Mouse (Mus musculus) embryonic stem cell, embryonic (primary cell): Measurements from ENCODE around the gene Lag3.

Experiments
- CTCF ChIA-PET, 4 experiments: fragments of 300-600 bp in 2 of 4; fragments of 350-600 bp in 2 of 4; sonication (Branson Sonifier 250); formaldehyde crosslinking; loops; one replicate each; lab custom pipeline; 2022; ENCODE audit warnings: inconsistent platforms in 2 of 4; lab: Charles Lee
- POLR2A ChIA-PET, 4 experiments: fragments of 300-600 bp in 2 of 4; fragments of 350-600 bp in 2 of 4; sonication (Branson Sonifier 250); formaldehyde crosslinking; loops; one replicate each; lab custom pipeline; 2022; ENCODE audit warnings: antibody characterized with exemption in 4 of 4, inconsistent platforms in 1 of 4; lab: Charles Lee

The Lag3 gene

DNA sequence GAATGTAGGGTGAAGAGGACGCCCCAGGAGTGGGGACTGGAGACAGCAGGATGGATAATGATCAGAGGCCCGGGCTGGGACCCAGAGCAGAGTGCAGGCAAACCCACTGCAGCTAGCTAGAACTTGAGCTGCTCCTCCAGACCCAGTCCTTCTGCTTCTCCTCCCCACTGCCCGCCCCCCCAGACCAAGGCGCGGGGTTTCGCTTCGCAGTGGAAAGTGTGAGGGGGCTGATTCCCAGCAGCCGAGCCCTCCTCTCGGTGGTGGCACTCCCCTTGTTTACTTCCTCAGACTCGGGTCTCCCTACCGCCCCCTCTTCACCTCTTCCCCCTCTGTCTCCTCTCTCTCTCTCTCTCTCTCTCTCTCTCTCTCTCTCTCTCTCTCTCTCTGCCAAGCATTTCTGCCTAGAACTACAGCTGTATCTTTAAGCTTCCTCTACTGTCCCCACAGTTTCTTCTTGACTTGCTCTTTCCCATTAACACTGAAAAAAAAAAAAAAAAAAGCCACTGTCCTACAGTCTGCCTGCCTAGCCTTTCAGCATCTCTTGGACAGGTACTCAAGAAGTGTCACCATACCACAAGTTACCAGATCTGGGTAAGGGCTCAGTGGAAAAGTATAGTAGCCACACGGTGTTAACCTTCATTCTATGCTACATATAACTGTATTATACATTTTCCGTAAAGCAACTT lies at the start of gene Lag3:
TSS of gene Lag3 (minus strand) at position 173 of the 686 bp plus-strand sequence.
- ChIA-PET CTCF (interaction anchor here in 3 of 4 experiments (0.6 to 2.3 kb wide), 5 partner anchors 8 to 738 kb away, joined by 3 to 18 read pairs (median 4); partner anchors contain the start of gene Mlf2 (in 2 of the 3)), POLR2A (interaction anchor here in 2 of 4 experiments (0.6 to 21.9 kb wide), 13 partner anchors 9 to 280 kb away, joined by 3 to 455 read pairs (median 4); partner anchors contain the start of genes Mlf2 (in 2 of the 2), Mrpl51 (in 1 of the 2), Ncapd2 (in 1 of the 2) and Pianp (in 1 of the 2))

DNA sequence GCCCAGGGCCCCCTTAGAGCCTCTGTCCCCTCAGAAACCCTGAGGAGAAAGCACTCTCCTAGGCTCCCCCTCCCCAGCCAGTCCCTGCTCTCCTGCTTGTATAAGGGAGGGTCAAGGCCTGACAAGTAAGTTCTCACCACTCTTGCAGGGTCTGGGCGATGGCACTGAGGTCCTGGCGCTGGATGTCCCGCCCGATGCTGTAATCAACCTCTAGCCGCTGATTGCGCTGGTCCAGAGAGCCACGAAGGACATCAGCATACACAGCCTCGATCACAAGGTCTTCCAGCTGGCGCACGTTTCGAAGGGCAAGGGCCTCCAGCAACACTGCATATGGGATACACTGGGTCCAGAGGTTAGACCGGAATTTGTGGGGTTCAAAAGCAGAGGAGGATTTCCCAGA lies 49.5 kb upstream of the Lag3 start:
- CTCF ChIA-PET: interaction anchor here in 2 of 4 experiments (0.6 to 1.3 kb wide), 5 partner anchors 31 to 299 kb away, joined by 3 to 7 read pairs (median 3); partner anchors contain the start of genes Lpcat3 (in 1 of the 2) and Mlf2 (in 1 of the 2)

DNA sequence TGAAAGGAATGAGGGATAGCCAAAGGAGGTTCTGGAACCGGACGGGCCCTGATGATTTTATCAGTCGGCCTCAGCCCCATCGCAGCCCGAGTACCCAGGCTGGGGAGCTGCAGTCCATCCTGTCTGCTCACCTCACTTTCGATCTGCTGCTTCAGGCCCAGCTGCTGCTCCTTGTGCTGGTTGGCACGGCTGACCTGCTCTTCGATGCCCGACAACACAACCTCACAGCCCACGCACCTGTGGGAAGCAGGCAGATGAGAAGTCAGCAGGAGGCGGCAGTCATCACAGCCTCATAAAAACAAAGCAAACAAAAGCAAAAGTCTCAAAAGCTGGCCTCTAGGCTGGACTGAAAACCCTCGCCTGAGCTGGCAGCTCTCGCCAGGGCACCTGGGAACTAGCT lies 48.5 kb upstream of the Lag3 start:
- ChIA-PET POLR2A (interaction anchor here in 3 of 4 experiments (0.6 to 17.5 kb wide), 28 partner anchors 9 to 459 kb away, joined by 3 to 359 read pairs (median 3); partner anchors contain the start of genes Grcc10 (in 2 of the 3), Mlf2 (in 2 of the 3), Cdca3 (in 1 of the 3) and Pianp (in 1 of the 3)), CTCF (interaction anchor here in 1 of 4 experiments (0.7 to 1.3 kb wide), 3 partner anchors 35 to 297 kb away, joined by 3 read pairs; partner anchors contain the start of gene Lpcat3)

More for the DNA sequence above, 49.5 kb upstream of the Lag3 start:
- POLR2A ChIA-PET: interaction anchor here in 2 of 4 experiments (0.5 to 17.5 kb wide), 14 partner anchors 15 to 244 kb away, joined by 3 to 359 read pairs (median 4); partner anchors contain the start of genes Mlf2 (in 2 of the 2), Cdca3 (in 1 of the 2), Pianp (in 1 of the 2) and Usp5 (in 1 of the 2)

DNA sequence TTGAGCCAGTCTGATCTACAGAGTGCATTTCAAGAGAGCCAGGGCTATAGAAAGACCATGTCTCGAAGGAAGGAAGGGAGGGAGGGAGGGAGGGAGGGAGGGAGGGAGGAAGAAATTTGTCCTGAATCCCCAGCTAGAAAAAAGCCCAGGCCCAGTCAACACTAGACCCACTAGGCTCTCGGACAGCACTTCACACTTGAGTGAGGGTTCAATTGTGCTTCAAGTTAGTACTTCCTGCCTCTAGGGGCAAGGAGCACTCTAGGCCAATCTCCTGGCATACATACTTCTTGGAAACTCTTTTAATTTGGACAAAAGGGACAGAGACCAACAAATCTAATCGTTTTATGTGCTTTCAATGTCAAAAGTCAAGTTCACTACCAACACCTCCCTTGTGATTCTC lies 46.6 kb upstream of the Lag3 start:
- ChIA-PET CTCF (interaction anchor here in 2 of 4 experiments (0.6 kb wide), 2 partner anchors 21 to 1164 kb away, joined by 3 read pairs; no protein-coding TSS in a partner anchor), POLR2A (interaction anchor here in 3 of 4 experiments (0.7 to 17.5 kb wide), 14 partner anchors 8 to 91 kb away, joined by 3 to 359 read pairs (median 4); partner anchors contain the start of genes Mlf2 (in 3 of the 3), Acrbp (in 1 of the 3) and Cops7a (in 1 of the 3))

DNA sequence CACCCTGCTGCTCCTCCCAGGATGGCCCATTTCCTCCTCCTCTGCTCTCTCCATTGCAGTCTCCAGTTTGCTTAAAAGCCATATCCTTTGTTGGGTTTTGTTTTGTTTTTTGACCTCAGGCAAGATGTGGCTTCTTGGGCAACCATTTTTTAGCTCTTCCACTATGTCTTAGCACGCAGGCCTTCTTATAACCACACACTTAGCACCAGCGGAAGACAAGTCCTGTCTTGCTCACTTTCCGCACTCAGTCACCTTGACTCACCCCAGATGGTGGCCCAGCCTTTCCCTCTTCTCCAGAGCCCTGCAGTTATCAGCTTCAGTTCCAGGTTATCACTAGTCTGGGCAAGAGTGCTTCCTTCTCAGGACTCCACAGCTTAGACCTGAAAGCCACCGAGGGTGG lies 43.7 kb upstream of the Lag3 start:
- ChIA-PET POLR2A (interaction anchor here (0.6 to 17.5 kb wide), 44 partner anchors 7 to 214 kb away, joined by 3 to 359 read pairs (median 6); partner anchors contain the start of genes Cops7a (in 3 of the 4), Mlf2 (in 3 of the 4), Grcc10 (in 2 of the 4) and Zfp384 (in 2 of the 4)), CTCF (interaction anchor here in 2 of 4 experiments (0.6 to 1.4 kb wide), 4 partner anchors 10 to 51 kb away, joined by 3 to 6 read pairs (median 4); partner anchors contain the start of genes Cops7a (in 1 of the 2) and Mlf2 (in 1 of the 2))

DNA sequence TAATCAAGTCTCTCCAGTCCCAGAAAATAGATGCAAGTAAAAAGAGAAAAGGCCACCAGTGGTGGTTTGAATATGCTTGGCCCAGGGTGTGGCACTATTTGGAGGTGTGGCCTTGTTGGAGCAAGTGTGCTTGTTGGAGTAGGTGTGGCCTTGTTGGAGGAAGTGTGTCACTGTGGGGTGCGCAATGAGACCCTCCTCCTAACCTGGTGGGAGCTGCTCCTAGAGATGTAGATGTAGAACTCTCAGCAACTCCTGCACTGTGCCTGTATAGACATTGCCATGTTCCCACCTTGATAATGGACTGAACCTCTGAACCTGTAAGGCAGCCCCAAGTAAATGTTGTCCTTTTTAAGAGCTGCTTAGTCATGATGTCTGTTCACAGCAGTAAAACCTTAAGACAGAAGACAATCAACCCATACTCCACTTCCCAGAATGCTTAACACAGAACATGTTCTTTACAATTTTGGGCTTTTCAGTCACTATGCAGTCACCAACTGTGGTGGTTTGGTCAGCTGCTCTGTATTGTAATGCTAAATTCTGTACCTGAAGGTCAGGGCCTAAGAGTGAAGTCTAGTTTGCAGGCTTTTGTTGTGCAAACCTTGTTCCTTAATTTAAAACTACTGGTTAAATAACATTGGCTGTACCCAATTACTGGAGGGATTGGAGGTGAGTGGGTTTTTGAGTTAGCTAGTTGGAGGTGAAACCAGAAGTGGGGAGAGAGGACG lies 42.6 kb upstream of the Lag3 start:
- CTCF ChIA-PET: interaction anchor here in 2 of 4 experiments (0.5 to 1.4 kb wide), 8 partner anchors 8 to 388 kb away, joined by 3 to 6 read pairs (median 3); partner anchors contain the start of genes Cops7a (in 1 of the 2) and Mlf2 (in 1 of the 2)
- POLR2A ChIA-PET: interaction anchor here in 3 of 4 experiments (0.6 to 17.5 kb wide), 58 partner anchors 8 to 638 kb away, joined by 3 to 359 read pairs (median 6); partner anchors contain the start of genes Cops7a (in 3 of the 3), Mlf2 (in 3 of the 3), Cdca3 (in 2 of the 3) and Grcc10 (in 2 of the 3)

DNA sequence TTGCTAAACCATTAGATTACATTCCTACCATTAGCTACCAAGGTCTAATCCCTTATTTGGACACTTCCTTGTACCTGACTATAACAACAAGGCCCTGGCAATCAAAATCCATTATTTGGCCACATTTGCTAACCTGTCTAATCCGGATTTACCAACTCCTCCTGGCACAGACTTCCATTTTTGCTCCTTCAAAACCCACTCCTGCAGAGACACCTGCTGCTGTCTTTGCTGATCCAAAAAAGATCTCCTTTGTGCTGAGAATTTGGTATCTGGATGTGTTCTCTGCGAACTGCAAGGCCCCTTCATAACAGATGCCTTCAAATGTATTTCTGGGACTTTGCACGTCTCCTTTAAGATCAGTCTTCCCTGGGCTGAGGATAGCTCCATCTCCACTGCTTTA lies 32.0 kb upstream of the Lag3 start:
- POLR2A ChIA-PET: interaction anchor here (0.6 to 18.2 kb wide), 18 partner anchors 10 to 248 kb away, joined by 3 to 359 read pairs (median 6); partner anchors contain the start of genes Mlf2 (in 3 of the 4), Cdca3 (in 2 of the 4), Cops7a (in 2 of the 4) and Usp5 (in 2 of the 4)
- CTCF ChIA-PET: interaction anchor here in 3 of 4 experiments (0.7 to 1.1 kb wide), 3 partner anchors 13 to 747 kb away, joined by 3 to 5 read pairs (median 3); partner anchors contain the start of gene Ano2 (in 1 of the 3)

DNA sequence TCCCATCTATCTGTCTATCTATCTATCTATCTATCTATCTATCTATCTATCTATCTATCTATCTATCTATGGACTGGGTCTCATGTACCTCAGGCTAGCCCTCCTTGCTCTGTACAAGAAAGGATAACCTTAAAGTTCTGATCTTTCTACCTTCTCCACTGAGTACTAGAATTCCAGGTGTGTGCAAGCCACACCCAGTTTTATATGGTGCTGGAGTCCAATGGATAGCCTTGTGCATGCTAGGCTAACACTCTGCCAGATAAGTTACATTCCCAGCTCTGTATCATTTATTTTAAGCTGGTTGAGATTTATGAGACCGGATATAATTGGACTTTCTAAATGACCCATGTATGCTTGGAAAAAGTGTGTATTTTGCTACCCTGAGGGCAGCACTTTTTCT lies 30.2 kb upstream of the Lag3 start:
- ChIA-PET CTCF (interaction anchor here in 2 of 4 experiments (0.7 to 2.3 kb wide), 3 partner anchors 12 to 82 kb away, joined by 3 to 8 read pairs (median 5); no protein-coding TSS in a partner anchor), POLR2A (interaction anchor here (0.7 to 18.2 kb wide), 6 partner anchors 10 to 264 kb away, joined by 3 to 359 read pairs (median 22); partner anchors contain the start of genes Cops7a (in 1 of the 4), Mlf2 (in 1 of the 4) and Zfp384 (in 1 of the 4))

DNA sequence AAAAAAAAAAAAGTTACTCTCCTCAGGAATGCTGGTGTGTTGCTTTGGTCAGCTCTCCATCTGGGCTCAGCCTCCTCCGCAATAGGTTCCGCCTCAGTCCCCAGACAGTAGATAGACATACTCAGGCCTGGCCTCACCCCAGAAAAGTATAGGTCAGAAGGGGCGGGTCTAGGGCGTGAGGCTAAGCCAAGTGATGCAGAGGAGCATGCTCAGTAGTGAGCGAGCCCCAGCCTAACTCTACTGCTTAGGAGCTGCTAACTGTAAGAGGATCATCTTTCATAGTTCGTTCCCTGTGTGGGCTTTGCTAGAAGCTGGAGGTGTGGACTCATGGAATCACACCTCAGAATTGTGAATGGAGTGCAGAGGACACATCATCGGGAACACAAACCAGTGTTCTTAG lies 27.0 kb upstream of the Lag3 start:
- CTCF ChIA-PET: interaction anchor here in 3 of 4 experiments (0.6 to 3.0 kb wide), 7 partner anchors 8 to 91 kb away, joined by 3 to 12 read pairs (median 4); partner anchors contain the start of genes Cops7a (in 1 of the 3) and Mlf2 (in 1 of the 3)
- POLR2A ChIA-PET: interaction anchor here in 3 of 4 experiments (0.6 to 18.2 kb wide), 40 partner anchors 7 to 546 kb away, joined by 3 to 359 read pairs (median 5); partner anchors contain the start of genes Cops7a (in 2 of the 3), Zfp384 (in 2 of the 3), Cdca3 (in 1 of the 3) and Grcc10 (in 1 of the 3)

DNA sequence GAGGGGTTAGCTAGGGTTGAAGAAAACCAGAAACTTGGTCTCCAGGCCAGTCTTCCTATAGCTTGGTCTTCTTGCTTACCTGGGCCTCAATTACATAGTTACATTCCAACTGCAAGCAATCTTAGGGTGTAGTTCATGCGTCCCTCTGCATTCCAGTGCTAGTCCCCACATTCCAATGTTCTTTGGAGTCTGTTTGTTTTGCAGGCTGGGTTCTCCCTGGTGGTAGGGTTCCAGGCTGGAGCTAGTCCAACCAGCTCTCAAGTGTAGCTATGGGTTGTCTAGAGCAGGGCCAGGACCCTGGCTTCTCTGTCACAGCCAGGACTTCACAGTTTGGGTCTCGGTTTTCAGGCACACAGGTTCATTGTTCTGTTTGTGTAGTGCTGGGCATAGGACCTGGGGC lies 26.0 kb upstream of the Lag3 start:
- CTCF ChIA-PET: interaction anchor here in 3 of 4 experiments (0.6 to 3.0 kb wide), 7 partner anchors 12 to 208 kb away, joined by 3 to 12 read pairs (median 3); partner anchors contain the start of genes Cops7a (in 1 of the 3) and Zfp384 (in 1 of the 3)
- POLR2A ChIA-PET: interaction anchor here in 3 of 4 experiments (0.6 to 18.2 kb wide), 30 partner anchors 12 to 505 kb away, joined by 3 to 359 read pairs (median 5); partner anchors contain the start of genes Cops7a (in 2 of the 3), Cdca3 (in 1 of the 3), Usp5 (in 1 of the 3) and Zfp384 (in 1 of the 3)

DNA sequence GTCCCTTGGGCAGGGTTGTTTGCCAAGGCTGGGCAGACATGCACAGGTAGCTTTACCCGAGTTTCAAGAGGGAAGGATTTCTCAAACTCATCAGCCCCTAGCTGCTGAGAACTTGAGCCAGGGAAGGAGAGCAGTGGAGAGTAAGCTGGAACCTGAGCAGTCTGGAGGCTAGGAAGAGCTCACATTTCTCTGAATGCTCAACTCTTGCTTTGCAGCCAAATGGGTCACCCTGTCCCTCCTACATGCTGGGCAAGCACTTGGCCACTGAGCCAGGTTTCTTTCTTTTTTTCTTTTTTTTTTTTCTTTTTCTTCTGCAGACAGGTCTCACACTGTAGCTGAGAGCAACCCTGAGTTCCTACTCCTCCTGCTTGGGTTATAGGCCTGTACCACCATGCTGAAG lies 25.2 kb upstream of the Lag3 start:
- ChIA-PET CTCF (interaction anchor here in 2 of 4 experiments (0.7 to 3.0 kb wide), 5 partner anchors 11 to 77 kb away, joined by 3 to 12 read pairs (median 3); partner anchors contain the start of gene Zfp384 (in 1 of the 2)), POLR2A (interaction anchor here in 3 of 4 experiments (0.5 to 18.2 kb wide), 29 partner anchors 11 to 506 kb away, joined by 3 to 359 read pairs (median 4); partner anchors contain the start of genes Cops7a (in 2 of the 3), Cdca3 (in 1 of the 3), Grcc10 (in 1 of the 3) and Ptms (in 1 of the 3))

DNA sequence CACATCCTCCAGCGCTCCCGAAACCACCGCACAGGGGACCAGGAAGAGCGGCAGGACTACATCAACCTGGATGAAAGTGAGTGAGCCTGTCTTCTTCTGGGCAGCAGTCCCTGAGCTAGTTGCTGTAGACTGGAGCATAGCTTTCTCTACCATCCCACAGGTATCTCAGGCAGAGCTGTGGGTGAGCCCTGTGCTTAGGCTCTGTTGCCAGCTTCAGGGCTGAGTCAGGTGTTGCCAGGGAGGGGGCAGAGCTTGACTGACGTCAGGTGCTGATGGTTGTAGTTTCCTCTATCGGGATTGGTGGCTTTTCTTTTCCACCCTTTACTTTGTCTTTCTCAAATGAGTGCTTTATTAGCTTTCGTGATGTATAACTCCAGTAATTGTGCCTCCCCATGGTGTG lies 23.2 kb upstream of the Lag3 start:
- ChIA-PET POLR2A (interaction anchor here in 3 of 4 experiments (0.6 to 18.2 kb wide), 16 partner anchors 9 to 227 kb away, joined by 3 to 455 read pairs (median 5); partner anchors contain the start of genes Zfp384 (in 2 of the 3), Cdca3 (in 1 of the 3), Cops7a (in 1 of the 3) and Lag3 (in 1 of the 3)), CTCF (interaction anchor here in 2 of 4 experiments (0.6 to 1.1 kb wide), 2 partner anchors 31 to 96 kb away, joined by 3 read pairs; no protein-coding TSS in a partner anchor)

DNA sequence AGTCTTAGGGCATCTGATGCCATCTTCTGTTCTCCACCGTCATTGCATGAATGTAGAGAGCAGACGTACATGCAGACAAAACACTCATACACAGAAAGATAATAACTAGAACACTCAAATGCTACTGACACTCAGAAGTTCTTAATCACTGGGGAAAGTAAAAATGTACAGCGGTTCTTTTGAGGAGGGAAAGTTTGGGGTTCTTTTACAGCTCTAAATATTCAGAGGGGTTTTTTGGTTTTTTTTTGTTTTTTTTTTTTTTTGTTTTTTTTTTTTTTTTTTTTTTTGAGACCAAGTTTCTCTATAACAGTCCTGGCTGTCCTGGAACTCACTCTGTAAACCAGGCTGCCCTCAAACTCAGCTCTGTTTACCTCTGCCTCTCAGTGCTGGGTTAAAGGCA lies 21.6 kb upstream of the Lag3 start:
- ChIA-PET CTCF (interaction anchor here (0.6 to 4.3 kb wide), 7 partner anchors 27 to 258 kb away, joined by 3 to 39 read pairs (median 5); partner anchors contain the start of genes Cdca3 (in 1 of the 4), Mrpl51 (in 1 of the 4), Ncapd2 (in 1 of the 4) and Usp5 (in 1 of the 4)), POLR2A (interaction anchor here (0.5 to 18.2 kb wide), 35 partner anchors 10 to 270 kb away, joined by 3 to 455 read pairs (median 5); partner anchors contain the start of genes Cdca3 (in 2 of the 4), Lag3 (in 2 of the 4), Usp5 (in 2 of the 4) and Cops7a (in 1 of the 4))

DNA sequence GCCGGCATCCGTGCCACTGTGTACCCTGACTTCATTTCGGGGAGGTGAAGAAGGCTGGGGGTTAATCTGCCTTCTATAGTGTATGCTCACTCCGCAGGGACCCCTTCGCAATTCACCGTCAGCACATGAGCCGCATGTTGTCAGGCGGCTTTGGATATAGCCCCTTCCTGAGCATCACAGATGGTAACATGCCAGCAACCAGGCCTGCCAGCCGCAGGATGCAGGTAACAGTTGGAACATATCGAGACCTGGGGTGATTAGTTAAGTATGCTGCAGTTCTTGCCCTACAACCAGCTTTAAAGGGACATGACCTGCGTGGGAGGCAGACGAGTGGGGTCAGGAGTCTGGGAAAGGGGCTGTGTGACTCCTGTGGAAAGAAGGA lies 20.8 kb upstream of the Lag3 start:
- CTCF ChIA-PET: interaction anchor here (0.8 to 5.0 kb wide), 9 partner anchors 23 to 259 kb away, joined by 3 to 93 read pairs (median 16); partner anchors contain the start of genes Cdca3 (in 1 of the 4), Mrpl51 (in 1 of the 4), Ncapd2 (in 1 of the 4) and P3h3 (in 1 of the 4)
- POLR2A ChIA-PET: interaction anchor here (0.6 to 18.2 kb wide), 63 partner anchors 7 to 283 kb away, joined by 3 to 455 read pairs (median 13); partner anchors contain the start of genes Cdca3 (in 3 of the 4), Cops7a (in 3 of the 4), Ptms (in 3 of the 4) and Usp5 (in 3 of the 4)
